Mouse (Mus musculus): ENCODE measurements around the gene Btnl10. TPM values are rescaled to one million over a fixed set of nuclear protein-coding genes. Genes with fewer than 3 reads are reported as not detected.

The Btnl10 gene
- polyA plus RNA-seq, 1 experiment from 2014 or later: 0.16 TPM

DNA sequence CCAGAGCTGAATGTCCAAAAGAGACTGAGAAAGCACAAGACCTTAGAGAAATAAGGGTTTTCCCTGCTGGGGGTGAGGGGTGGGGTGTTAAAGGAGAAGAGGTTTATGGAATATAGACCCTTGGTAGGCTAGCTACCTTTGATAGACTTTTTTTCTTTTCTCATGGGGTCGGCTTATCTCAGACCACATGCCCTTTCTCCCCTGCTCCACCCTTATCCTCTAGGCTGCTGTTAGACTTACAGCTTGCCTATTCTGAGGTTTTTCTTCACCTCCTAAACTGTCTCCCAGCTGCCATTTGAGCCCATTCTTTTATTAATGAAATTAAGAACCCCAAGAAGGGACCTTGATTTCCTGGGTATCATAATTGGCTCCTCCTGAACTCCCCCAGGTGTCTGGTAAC is 3.9 kb upstream of the Btnl10 start:
- Histone ChIP-seq H3K27me3 (replicated peaks) (peaks cover 11% of the 10 kb centered on the region), H3K36me3 (no peaks in the 10 kb centered on the region), H3K9me3 (no peaks in the 10 kb centered on the region), H3K9ac (no peak overlapping the region; the same call in 1 of the 2 replicates), H3K4me3 (peak overlapping the region; percentile 51; the same call in 1 of the 2 replicates), H3K4me1 (peaks cover 11% of the 10 kb centered on the region), H3K27ac (replicated peaks) (no peak overlapping the region), H3K4me2 (peak overlapping the region; percentile 79)
- 67% methylated on average over 1 of the region's 1 CpGs for WGBS
- ATAC-seq (ENCODE audit: extremely low read depth, insufficient number of reproducible peaks, low FRiP score, low TSS enrichment): no peak

DNA sequence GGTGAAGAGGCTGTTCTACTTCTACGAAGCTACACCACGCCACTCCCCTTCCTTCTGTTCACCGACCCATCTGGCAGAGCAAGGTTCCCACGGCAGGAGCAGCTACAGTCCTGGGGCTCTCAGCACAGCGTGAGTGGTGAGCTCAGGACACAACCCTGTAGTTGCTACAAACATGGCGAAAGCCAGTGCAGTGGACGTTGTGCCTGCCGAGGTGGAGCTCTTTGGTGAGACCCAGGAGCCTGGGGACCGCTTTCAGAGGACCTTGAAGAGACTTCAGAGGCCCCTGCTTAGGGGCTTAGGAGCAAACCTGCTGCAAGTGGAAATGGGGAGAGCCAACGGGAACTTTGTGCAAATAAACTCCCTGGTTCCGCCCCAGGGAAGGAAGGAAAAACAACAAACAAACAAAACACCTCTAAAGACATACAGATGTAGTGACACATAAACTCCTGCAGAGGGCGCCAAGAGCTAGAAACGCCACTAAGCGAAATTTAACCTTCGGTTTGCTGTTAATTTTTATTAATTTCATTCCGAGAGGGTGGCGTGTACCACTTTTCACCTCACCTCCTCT is 3.2 kb upstream of the Btnl10 start:
- Histone ChIP-seq H3K27me3 (replicated peaks) (peaks cover 11% of the 10 kb centered on the region), H3K4me1 (peaks cover 13% of the 10 kb centered on the region), H3K9me3 (no peaks in the 10 kb centered on the region), H3K36me3 (no peaks in the 10 kb centered on the region), H3K4me3 (peak overlapping the region; percentile 51), H3K27ac (replicated peaks) (peak overlapping the region; percentile 26; the same call in 1 of the 2 replicates), H3K4me2 (peak overlapping the region; percentile 79), H3K9ac (peak overlapping the region; percentile 80)
- no peak; the same call in 1 of the 2 replicates for ATAC-seq (ENCODE audit: extremely low read depth, insufficient number of reproducible peaks, low FRiP score, low TSS enrichment)
- 14% methylated on average over 17 of the region's 17 CpGs for WGBS

DNA sequence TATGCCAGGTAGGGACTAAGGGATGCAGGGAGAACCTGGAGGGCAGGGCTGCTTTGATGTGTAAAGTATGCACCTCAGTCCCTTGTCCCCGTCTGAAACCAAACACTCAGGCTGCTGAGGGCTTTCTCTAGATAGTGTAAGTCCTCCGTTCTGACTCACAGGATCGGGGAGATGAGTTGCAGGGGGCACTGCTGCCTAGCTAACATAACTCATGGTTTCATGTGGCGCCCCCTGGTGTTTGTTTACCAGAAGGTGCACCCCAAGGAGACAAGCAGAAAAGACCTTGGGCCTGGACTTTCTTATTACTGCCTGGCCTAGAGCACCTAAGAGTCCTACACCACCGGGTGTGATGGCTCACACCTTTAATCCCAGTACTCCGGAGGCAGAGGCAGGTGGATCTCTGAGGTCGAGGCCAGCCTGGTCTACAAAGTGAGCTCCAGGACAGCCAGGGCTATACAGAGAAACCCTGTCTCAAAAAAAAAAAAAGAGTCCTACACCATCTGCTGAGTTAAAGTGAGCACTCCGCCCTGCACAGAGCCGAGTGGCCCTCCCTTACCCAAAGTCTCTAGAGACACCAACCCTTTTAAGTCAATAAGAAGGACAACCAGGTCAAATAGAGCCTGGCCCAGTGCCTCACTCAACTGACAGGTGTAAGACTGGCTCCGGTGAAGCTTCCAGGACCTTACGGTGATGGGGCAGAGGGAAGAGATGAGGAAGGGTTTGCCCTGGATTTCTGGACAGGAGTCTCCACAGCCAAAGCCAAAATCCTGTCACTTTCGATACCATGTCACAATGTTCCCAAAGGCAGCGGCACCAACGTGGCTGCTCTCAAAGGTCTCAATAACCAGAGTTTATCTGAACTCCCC is 596 bp upstream of the Btnl10 start:
- Histone ChIP-seq H3K36me3 (no peaks in the 10 kb centered on the region), H3K4me2 (no peak overlapping the region), H3K9me3 (no peaks in the 10 kb centered on the region), H3K9ac (no peak overlapping the region; the same call in 1 of the 2 replicates), H3K4me1 (peaks cover 14% of the 10 kb centered on the region), H3K27ac (replicated peaks) (no peak overlapping the region), H3K27me3 (replicated peaks) (peaks cover 16% of the 10 kb centered on the region), H3K4me3 (no peak overlapping the region)
- no peak for ATAC-seq (ENCODE audit: extremely low read depth, insufficient number of reproducible peaks, low FRiP score, low TSS enrichment)
- WGBS: 46% methylated on average over 14 of the region's 14 CpGs

DNA sequence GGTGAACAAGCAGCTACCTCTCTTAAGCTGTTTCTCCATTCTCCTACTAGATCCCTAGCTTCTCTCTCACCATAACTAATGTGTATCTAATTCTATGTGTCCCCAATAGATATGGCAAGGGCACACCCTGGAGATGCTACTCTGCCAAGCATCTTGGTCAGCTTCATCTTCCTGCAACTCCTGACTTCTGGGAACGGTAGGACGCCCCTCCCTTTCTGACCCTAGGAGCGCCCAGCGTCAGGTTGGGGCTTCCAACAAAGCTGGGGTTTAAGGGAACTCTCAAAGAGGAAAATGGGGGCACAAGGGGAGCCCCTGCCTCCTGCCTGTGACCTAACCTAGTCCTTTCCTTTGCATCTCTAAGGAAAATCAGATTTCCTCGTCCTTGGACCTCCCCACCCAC is 1.1 kb downstream of the Btnl10 start:
- Histone ChIP-seq H3K36me3 (no peaks in the 10 kb centered on the region), H3K27me3 (replicated peaks) (peaks cover 16% of the 10 kb centered on the region), H3K9ac (no peak overlapping the region), H3K4me2 (no peak overlapping the region), H3K4me3 (no peak overlapping the region), H3K4me1 (peaks cover 14% of the 10 kb centered on the region), H3K27ac (replicated peaks) (no peak overlapping the region), H3K9me3 (no peaks in the 10 kb centered on the region)
- 70% methylated on average over 5 of the region's 5 CpGs for WGBS
- no peak for ATAC-seq (ENCODE audit: extremely low read depth, insufficient number of reproducible peaks, low FRiP score, low TSS enrichment)

DNA sequence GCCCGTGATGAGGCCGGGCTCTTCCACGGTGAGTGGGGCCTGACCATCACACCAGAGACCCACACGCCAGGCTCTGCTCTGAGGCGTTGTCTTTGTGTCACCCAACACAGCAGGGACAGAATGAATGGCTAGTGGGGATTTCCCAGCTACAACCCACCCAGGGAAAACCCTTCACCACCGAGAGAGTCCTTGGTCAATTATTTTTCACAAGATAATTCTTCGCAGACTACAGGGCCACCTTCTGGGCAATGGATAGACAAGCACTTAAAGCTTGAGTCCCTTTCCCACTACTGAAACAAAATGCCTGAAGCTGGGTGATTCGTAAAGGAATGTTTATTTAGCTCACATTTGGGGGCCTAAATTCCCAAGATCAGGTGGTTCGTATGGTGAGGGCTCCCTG is 4.7 kb downstream of the Btnl10 start:
- no peak for ATAC-seq (ENCODE audit: extremely low read depth, insufficient number of reproducible peaks, low FRiP score, low TSS enrichment)
- Histone ChIP-seq H3K36me3 (no peaks in the 10 kb centered on the region), H3K9ac (no peak overlapping the region), H3K27me3 (replicated peaks) (peaks cover 7% of the 10 kb centered on the region; the same call in 1 of the 2 replicates), H3K27ac (replicated peaks) (no peak overlapping the region), H3K4me2 (no peak overlapping the region), H3K4me3 (no peak overlapping the region), H3K9me3 (no peaks in the 10 kb centered on the region), H3K4me1 (0 out of 2 replicates have a peak, but pooled peaks cover 3% of the 10 kb centered on the region)
- 78% methylated on average over 9 of the region's 9 CpGs for WGBS

DNA sequence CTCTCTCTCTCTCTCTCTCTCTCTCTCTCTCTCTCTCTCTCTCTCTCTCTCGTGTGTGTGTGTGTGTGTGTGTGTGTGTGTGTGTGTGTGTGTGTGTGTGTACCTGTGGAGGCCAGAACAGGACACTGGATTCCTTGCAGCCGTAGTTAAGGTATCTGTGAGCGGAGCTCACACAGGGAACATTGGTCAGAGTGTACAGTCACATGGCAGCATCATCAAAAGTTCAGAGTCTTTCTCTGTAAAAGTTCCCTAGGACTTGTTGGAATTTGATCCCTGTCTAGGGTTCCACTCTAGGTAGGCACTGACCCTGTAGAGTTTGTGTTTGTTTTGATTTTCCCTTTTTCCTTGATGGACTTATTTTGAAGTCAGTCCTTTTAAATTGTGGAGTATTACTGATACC is 8.9 kb downstream of the Btnl10 start:
- no peak for ATAC-seq (ENCODE audit: extremely low read depth, insufficient number of reproducible peaks, low FRiP score, low TSS enrichment)
- Histone ChIP-seq H3K36me3 (peaks cover 9% of the 10 kb centered on the region), H3K27ac (replicated peaks) (no peak overlapping the region), H3K27me3 (replicated peaks) (0 out of 2 replicates have a peak, but pooled peaks cover 2% of the 10 kb centered on the region), H3K4me1 (peaks cover 12% of the 10 kb centered on the region), H3K4me2 (no peak overlapping the region), H3K9ac (no peak overlapping the region), H3K9me3 (no peaks in the 10 kb centered on the region), H3K4me3 (no peak overlapping the region)
- 74% methylated on average over 2 of the region's 3 CpGs for WGBS

DNA sequence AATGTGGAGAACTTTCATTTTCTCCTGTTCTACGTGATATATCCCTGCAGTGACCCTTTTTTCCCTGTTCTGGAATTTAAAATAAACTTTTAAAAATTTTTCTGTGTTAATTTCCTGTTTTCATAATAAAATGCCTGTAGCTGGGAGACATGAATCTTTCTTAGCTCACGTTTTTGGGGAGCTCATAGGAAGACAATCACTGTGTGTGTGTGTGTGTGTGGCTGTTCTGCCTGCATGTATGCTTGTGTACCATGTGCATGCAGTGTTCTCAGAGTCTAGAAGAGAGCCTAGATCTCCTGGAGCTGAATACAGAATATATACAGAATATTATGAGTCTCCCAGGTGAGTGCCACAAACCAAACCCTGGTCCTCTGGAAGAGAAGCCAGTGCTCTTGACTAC is 9.3 kb downstream of the Btnl10 start:
- WGBS: 68% methylated on average over 2 of the region's 2 CpGs
- peaks cover 13% of the 10 kb centered on the region for H3K36me3 ChIP-seq
- no peak overlapping the region for H3K4me3 ChIP-seq
- no peaks in the 10 kb centered on the region for H3K9me3 ChIP-seq
- H3K9ac ChIP-seq: no peak overlapping the region
- ATAC-seq (ENCODE audit: extremely low read depth, insufficient number of reproducible peaks, low FRiP score, low TSS enrichment): no peak
- H3K4me2 ChIP-seq: no peak overlapping the region
- H3K27me3 ChIP-seq (replicated peaks): 0 out of 2 replicates have a peak, but pooled peaks cover 2% of the 10 kb centered on the region
- H3K27ac ChIP-seq (replicated peaks): no peak overlapping the region
- peaks cover 12% of the 10 kb centered on the region for H3K4me1 ChIP-seq

DNA sequence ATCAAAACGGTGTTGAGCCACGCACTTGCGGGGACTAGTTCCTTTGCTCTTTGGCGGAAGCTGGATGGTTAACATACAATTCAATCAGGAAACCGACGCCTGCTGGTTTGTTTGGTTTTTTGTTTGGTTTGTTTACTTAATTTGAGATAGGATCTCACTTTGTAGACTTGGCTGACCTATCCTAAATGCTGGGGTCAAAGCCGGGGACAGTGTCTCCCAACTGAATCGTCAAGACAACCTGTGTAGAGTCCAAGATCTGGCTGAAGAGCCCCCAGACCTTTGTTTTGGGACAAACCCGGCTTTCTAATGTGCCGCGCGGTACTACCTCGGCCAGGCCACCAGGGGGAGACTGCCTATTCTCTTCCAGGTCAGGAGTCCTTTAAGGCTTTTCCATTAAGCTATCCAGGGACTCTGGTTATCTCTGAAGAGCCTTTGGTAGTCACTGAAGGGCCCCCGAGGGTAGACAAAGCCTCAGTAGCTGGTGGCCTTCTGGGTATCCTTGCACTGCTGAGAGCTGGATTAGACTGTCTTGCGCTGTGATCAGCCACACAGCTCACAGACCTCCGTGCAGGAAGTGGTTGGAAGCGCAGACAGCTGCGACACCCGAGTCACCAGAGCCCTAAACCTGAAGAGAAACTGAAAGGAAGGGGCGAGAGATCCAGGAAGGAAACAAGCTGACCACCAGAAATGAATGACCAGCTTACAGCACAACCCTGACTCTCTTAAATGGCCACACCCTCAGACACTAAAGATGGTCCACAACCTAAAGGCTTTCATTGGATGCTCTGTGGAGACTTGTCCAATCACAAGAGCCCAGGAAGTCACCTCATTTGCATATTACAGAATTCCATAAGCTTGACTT is 10.3 kb downstream of the Btnl10 start:
- peaks cover 23% of the 10 kb centered on the region for H3K36me3 ChIP-seq
- peak overlapping the region; percentile 40 for H3K4me3 ChIP-seq
- peak; percentile 24; the same call in 1 of the 2 replicates for ATAC-seq (ENCODE audit: extremely low read depth, insufficient number of reproducible peaks, low FRiP score, low TSS enrichment)
- 0 out of 2 replicates have a peak, but pooled peaks cover 2% of the 10 kb centered on the region for H3K27me3 ChIP-seq (replicated peaks)
- peak overlapping the region; percentile 63 for H3K9ac ChIP-seq
- H3K9me3 ChIP-seq: no peaks in the 10 kb centered on the region
- peak overlapping the region; percentile 61 for H3K27ac ChIP-seq (replicated peaks)
- H3K4me1 ChIP-seq: peaks cover 12% of the 10 kb centered on the region
- 15% methylated on average over 20 of the region's 20 CpGs for WGBS
- H3K4me2 ChIP-seq: peak overlapping the region; percentile 63

DNA sequence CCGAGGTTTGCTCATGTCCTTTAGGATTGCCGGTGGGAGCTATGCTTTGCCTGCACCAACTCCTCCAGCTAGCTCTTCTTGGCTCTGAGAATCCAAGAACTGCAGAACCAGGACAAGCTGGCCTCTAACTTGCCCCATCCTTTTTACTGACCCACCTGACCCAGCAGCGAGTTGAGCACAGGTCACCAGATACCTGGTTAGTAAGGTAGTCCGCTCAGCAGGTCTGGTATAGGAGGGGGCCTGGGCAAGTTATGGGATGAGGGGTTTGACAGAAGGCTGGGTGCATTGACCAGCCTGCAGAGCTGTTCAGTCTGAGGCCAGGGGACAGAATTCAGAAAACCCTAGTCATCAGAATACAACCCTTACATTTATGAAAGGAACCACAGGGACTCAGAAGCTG is 11.3 kb downstream of the Btnl10 start:
- no peak overlapping the region for H3K4me2 ChIP-seq
- H3K27me3 ChIP-seq (replicated peaks): 0 out of 2 replicates have a peak, but pooled peaks cover 2% of the 10 kb centered on the region
- no peak overlapping the region for H3K27ac ChIP-seq (replicated peaks)
- 57% methylated on average over 4 of the region's 4 CpGs for WGBS
- H3K4me3 ChIP-seq: no peak overlapping the region
- no peak for ATAC-seq (ENCODE audit: extremely low read depth, insufficient number of reproducible peaks, low FRiP score, low TSS enrichment)
- no peak overlapping the region for H3K9ac ChIP-seq
- no peaks in the 10 kb centered on the region for H3K9me3 ChIP-seq
- peaks cover 33% of the 10 kb centered on the region for H3K36me3 ChIP-seq
- H3K4me1 ChIP-seq: peaks cover 12% of the 10 kb centered on the region

DNA sequence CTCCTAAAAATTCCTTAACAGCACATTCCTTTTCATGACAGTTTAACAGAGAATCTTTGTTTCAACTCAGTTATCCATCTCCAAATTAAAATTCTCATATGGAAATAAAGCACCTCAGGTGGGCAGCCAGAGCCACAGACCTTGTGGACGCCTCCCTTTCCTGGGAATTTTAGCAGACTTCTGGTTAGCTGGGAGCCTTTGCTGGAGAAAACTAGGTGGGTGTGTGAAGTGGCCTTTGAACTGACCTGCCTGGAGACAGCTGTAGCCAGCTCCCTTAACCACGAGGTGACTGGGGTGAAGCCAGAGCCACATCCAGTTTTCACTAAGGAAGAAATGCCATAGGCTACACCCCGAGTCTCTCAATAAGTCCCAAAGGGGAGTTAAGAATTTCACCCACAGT is 11.9 kb downstream of the Btnl10 start:
- H3K9me3 ChIP-seq: no peaks in the 10 kb centered on the region
- H3K27me3 ChIP-seq (replicated peaks): 0 out of 2 replicates have a peak, but pooled peaks cover 2% of the 10 kb centered on the region
- no peak overlapping the region for H3K4me2 ChIP-seq
- H3K4me1 ChIP-seq: peaks cover 12% of the 10 kb centered on the region
- H3K9ac ChIP-seq: 0 out of 2 replicates have a peak overlapping the region, but pooled peaks have one; percentile 1
- peaks cover 39% of the 10 kb centered on the region for H3K36me3 ChIP-seq
- no peak for ATAC-seq (ENCODE audit: extremely low read depth, insufficient number of reproducible peaks, low FRiP score, low TSS enrichment)
- 59% methylated on average over 3 of the region's 3 CpGs for WGBS
- H3K27ac ChIP-seq (replicated peaks): no peak overlapping the region
- no peak overlapping the region for H3K4me3 ChIP-seq

DNA sequence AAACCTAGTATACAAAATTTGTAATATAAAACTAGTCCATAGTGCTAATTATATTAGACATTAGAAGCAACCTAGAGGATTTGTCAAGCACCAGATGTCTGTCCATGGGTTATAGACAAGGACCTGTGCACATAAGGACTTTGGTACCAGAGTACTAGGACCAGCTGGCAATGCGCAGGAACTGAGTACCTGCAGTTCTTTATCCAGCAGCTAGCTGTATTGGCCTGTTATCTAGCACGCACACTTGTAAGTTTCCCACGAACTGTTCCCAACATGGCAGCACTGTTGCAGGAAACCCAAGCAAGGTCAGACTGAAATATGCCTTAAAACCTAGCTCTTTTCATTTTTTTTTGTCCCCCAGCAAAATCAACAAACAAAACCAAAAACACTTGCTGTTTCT is 12.5 kb downstream of the Btnl10 start:
- H3K36me3 ChIP-seq: peaks cover 44% of the 10 kb centered on the region
- 72% methylated on average over 3 of the region's 3 CpGs for WGBS
- H3K4me2 ChIP-seq: no peak overlapping the region
- H3K4me1 ChIP-seq: peaks cover 12% of the 10 kb centered on the region
- H3K9ac ChIP-seq: no peak overlapping the region
- H3K4me3 ChIP-seq: no peak overlapping the region
- 0 out of 2 replicates have a peak, but pooled peaks cover 2% of the 10 kb centered on the region for H3K27me3 ChIP-seq (replicated peaks)
- no peak overlapping the region for H3K27ac ChIP-seq (replicated peaks)
- ATAC-seq (ENCODE audit: extremely low read depth, insufficient number of reproducible peaks, low FRiP score, low TSS enrichment): no peak
- no peaks in the 10 kb centered on the region for H3K9me3 ChIP-seq

Data from heart, embryonic 13.5 days (tissue).